Mouse (Mus musculus) liver, embryonic 14.5 days (tissue): ENCODE measurements around the gene Lad1. TPM values are rescaled to one million over a fixed set of nuclear protein-coding genes. Genes with fewer than 3 reads are reported as not detected.

ENCODE experiments used
- ATAC-seq: fragments of 200-750 bp; cut with Nextera tagmentation; 2 replicates; pipeline ENCODE4 v1.8.0; 2017; ENCODE audit warnings: moderate number of reproducible peaks, mild to moderate bottlenecking, moderate library complexity; ENCODE audit not compliant: insufficient read depth
- DNase-seq, 3 experiments: peaks; one replicate each; pipeline ENCODE4 v3.0.0-alpha.2; 2012 to 2013; ENCODE audit warnings: low read depth in 3 of 3, low spot score in 3 of 3
- H3K27ac ChIP-seq: fragments of 300-500 bp; sonication (generic); 2 replicates; pipeline ENCODE4 v1.5.1; 2014; ENCODE audit warnings: moderate library complexity, mild to moderate bottlenecking, control low read depth, inconsistent platforms
- H3K27me3 ChIP-seq: fragments of 300-500 bp; sonication (generic); 2 replicates; pipeline ENCODE4 v1.6.1; 2014; ENCODE audit warnings: mild to moderate bottlenecking, low read length, moderate library complexity; ENCODE audit not compliant: control insufficient read depth, insufficient read depth
- H3K36me3 ChIP-seq: fragments of 300-500 bp; sonication (generic); replicated peaks from 2 replicates; pipeline ENCODE4 v1.6.1; 2014; ENCODE audit warnings: low read depth; ENCODE audit not compliant: control insufficient read depth, insufficient read depth
- H3K4me1 ChIP-seq, 2 experiments: fragments of 200-500 bp in 1 of 2; fragments of 300-500 bp in 1 of 2; sonication (generic) in 1 of 2; replicated peaks; 2 replicates each; pipeline ENCODE4 v1.6.1; 2012 to 2014; ENCODE audit warnings: antibody characterized with exemption in 1 of 2, inconsistent platforms in 1 of 2, low read length in 1 of 2; ENCODE audit not compliant: control insufficient read depth in 2 of 2, insufficient read depth in 2 of 2
- H3K4me2 ChIP-seq: fragments of 300-500 bp; sonication (generic); 2 replicates; pipeline ENCODE4 v1.6.1; 2014; ENCODE audit warnings: low read depth, mild to moderate bottlenecking, control low read depth, moderate library complexity
- H3K4me3 ChIP-seq, 2 experiments: fragments of 200-500 bp in 1 of 2; fragments of 300-500 bp in 1 of 2; sonication (generic) in 1 of 2; 2 replicates each; pipeline ENCODE4 v1.5.1; 2012 to 2014; ENCODE audit warnings: low read depth in 2 of 2, low read length in 2 of 2, mild to moderate bottlenecking in 2 of 2, control low read depth in 1 of 2, inconsistent platforms in 1 of 2, moderate library complexity in 1 of 2; ENCODE audit not compliant: insufficient read depth in 1 of 2
- H3K9ac ChIP-seq: fragments of 300-500 bp; sonication (generic); replicated peaks from 2 replicates; pipeline ENCODE4 v1.6.1; 2014; ENCODE audit warnings: mild to moderate bottlenecking, control low read depth, moderate library complexity
- H3K9me3 ChIP-seq: fragments of 300-500 bp; sonication (generic); 2 replicates; pipeline ENCODE4 v1.6.1; 2016; ENCODE audit warnings: low read length, mixed read lengths; ENCODE audit not compliant: control insufficient read depth
- CTCF ChIP-seq: IDR thresholded peaks from 2 replicates; pipeline ENCODE4 v1.5.1; 2016; ENCODE audit warnings: antibody characterized with exemption, low read depth, control low read depth
- EP300 ChIP-seq: IDR thresholded peaks from 2 replicates; pipeline ENCODE4 v1.6.1; 2016; ENCODE audit warnings: antibody characterized with exemption, low read depth
- whole genome bisulfite sequencing: fragments of 180-500 bp; shearing (Covaris S2); extraction: QIAGEN DNeasy Blood & Tissue Kit; methylation state at CpG from one replicate; pipeline ENCODE4 v1.1.7; 2014; ENCODE audit not compliant: insufficient replicate concordance; 5-methylcytosine and 5-hydroxymethylcytosine counted together
- polyA plus RNA-seq, 2 experiments: library from polyadenylated mRNA; depleted of rRNA in 1 of 2; stranded (reverse) in 1 of 2; unstranded in 1 of 2; fragments of >200 nt; fragmentation: Nextera tagmentation in 1 of 2; extraction: Ambion mirVana in 1 of 2; gene quantifications; 2 replicates each; pipeline versions ENCODE4 v1.2.1 to v1.2.3; 2012 to 2014

Gene Lad1
- polyA plus RNA-seq, 2 experiments: 0.12 to 0.14 TPM

DNA sequence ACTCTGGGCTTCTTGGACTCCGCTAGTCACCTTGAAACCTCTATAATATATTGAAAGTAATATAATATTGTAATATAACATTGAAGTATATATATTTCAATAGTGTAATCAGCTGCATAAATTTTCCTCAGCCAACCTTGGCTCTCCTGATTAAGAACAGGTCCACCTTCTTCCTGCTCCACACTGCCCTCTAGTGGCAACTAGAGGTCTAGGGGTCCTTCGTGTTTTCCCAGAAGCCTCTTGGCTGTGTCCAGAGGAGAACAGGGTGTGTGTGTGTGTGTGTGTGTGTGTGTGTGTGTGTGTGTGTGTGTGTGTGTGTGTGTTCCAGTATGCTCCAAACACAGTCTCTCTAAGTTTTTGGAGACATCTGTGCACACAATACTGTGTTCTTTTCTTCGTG is 30.6 kb upstream of the Lad1 start:
- Histone ChIP-seq H3K4me2 (no peak overlapping the region), H3K9ac (no peak overlapping the region), H3K4me3 (no peak overlapping the region), H3K36me3 (no peaks in the 10 kb centered on the region), H3K9me3 (no peaks in the 10 kb centered on the region), H3K27ac (no peak overlapping the region), H3K4me1 (peaks cover 6% of the 10 kb centered on the region in 2 experiments; a peak in 3 of 4 replicates), H3K27me3 (peaks cover 3% of the 10 kb centered on the region; the same call in 1 of the 2 replicates)
- ATAC-seq: peak; percentile 43; the same call in 1 of the 2 replicates
- DNase-seq: peak; percentile 69 to 73 (median 70)
- no peak for TF ChIP-seq EP300
- peak; percentile 89 for TF ChIP-seq CTCF
- 40% methylated on average over 3 of the region's 3 CpGs for WGBS

DNA sequence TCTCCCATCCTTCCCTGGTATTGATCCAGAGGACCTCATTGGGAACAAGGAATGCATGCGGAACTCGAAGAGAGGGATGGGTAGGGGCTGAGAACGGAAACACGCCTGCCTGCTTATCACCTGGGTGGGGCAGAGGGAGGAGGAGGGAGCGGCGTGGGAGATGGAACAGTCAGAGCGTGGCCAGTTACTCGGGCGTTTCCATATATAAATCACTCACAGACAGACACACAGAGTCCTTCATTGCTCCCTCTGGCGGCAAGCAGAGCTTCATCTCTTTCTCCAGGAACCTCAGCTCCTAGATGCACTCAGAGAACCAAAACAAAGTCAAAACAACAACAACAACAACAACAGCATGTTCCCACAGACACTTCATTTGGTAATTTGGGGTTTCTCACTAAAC is 29.7 kb upstream of the Lad1 start:
- no peaks in the 10 kb centered on the region for H3K9me3 ChIP-seq

DNA sequence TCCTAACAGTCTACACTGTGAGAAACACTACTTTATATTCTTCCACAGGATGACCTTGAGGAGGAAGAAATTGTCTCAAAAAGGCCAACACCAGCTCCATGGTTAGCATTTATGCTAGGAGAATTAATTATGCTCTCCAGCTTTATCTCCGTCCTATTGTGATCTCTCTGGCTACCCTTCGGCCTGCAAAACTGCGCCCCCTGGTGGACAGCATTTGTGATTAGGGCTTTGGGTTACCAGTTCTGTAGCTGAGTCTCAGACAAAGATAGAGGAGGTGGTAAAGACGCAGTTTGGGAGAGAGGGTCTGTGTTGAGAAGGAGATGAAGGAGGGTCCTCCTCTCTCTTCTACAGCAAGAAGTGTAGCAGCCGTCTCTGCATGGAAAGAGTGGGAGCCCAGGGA is 28.6 kb upstream of the Lad1 start:
- H3K4me3 ChIP-seq: no peak overlapping the region
- H3K9ac ChIP-seq: no peak overlapping the region
- peaks cover 8 to 11% of the 10 kb centered on the region in 2 experiments; a peak in 3 of 4 replicates for H3K4me1 ChIP-seq
- TF ChIP-seq CTCF: peak; percentile 94
- no peak for TF ChIP-seq EP300
- H3K27ac ChIP-seq: no peak overlapping the region
- H3K36me3 ChIP-seq: no peaks in the 10 kb centered on the region
- peaks cover 8% of the 10 kb centered on the region; the same call in 1 of the 2 replicates for H3K27me3 ChIP-seq
- ATAC-seq (no peak), DNase-seq (peak; percentile 56 to 63 (median 57))
- no peaks in the 10 kb centered on the region for H3K9me3 ChIP-seq
- H3K4me2 ChIP-seq: no peak overlapping the region
- 11% methylated on average over 5 of the region's 5 CpGs for WGBS

More for the DNA sequence above, 29.7 kb upstream of the Lad1 start:
- no peak for ATAC-seq
- Histone ChIP-seq H3K9ac (no peak overlapping the region), H3K4me1 (peaks cover 6 to 8% of the 10 kb centered on the region in 2 experiments; a peak in 3 of 4 replicates), H3K4me3 (no peak overlapping the region), H3K27me3 (peaks cover 7% of the 10 kb centered on the region; the same call in 1 of the 2 replicates), H3K4me2 (peak overlapping the region; percentile 22; the same call in 1 of the 2 replicates), H3K27ac (no peak overlapping the region), H3K36me3 (no peaks in the 10 kb centered on the region)
- TF ChIP-seq EP300 (no peak), CTCF (peak; percentile 49)
- 5% methylated on average over 10 of the region's 10 CpGs for WGBS
- peak in 2 of 3 experiments; percentile 55 to 57 for DNase-seq

DNA sequence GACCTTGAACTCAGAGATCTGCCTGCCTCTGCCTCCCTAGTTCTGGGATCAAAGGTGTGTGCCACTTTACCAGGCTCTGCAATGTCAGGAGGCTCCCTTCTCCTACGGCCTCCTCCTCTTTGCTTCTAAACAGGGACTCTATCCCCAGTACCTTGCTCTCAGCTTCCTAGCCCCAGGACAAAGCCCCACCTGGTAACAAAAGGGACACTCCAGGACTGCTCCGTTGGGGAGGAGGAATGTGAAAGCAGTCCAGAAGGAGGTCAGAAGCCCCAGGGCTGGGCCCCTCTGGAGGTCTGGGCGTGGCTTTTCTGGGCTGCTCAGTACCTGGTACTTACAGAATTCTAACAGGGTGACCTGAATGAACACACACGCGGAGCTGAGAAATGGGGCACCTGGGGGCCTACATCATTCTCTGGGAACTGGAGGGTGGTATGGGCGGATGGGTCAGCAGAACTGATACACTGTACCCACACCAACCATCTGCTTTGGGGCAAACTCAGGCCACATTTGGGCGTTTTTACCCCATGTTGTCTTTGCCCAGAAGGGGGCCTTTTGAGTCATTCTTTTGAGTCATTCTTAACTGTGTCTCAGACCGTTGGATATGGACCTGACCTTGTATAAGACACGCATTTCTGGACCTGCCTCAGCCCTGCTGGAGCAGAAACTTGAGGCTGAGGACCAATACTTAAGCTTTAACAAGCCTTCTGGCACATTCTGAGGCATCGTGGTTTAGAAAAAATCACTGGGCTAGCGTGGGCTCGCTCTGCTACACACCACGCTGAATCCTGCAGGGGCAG is 26.1 kb upstream of the Lad1 start:
- 50% methylated on average over 13 of the region's 13 CpGs for WGBS
- ATAC-seq: no peak

More for the DNA sequence above, 26.1 kb upstream of the Lad1 start:
- no peak overlapping the region for H3K4me3 ChIP-seq
- H3K27ac ChIP-seq: no peak overlapping the region
- no peaks in the 10 kb centered on the region for H3K36me3 ChIP-seq
- no peak for DNase-seq
- no peak overlapping the region for H3K9ac ChIP-seq
- peaks cover 8 to 12% of the 10 kb centered on the region in 2 experiments; a peak in 3 of 4 replicates for H3K4me1 ChIP-seq
- TF ChIP-seq EP300: no peak
- TF ChIP-seq CTCF: no peak
- H3K27me3 ChIP-seq: peaks cover 8% of the 10 kb centered on the region; the same call in 1 of the 2 replicates
- no peaks in the 10 kb centered on the region for H3K9me3 ChIP-seq
- H3K4me2 ChIP-seq: no peak overlapping the region
